Mouse (Mus musculus) C2C12 (cell line): ENCODE measurements around the gene Abcb11. TPM values are rescaled to one million over a fixed set of nuclear protein-coding genes. Genes with fewer than 3 reads are reported as not detected.

ENCODE experiments used
- H3K27me3 ChIP-seq: one replicate; pipeline ENCODE4 v1.6.1; 2011; ENCODE audit not compliant: control insufficient read depth, insufficient read depth, insufficient read length
- H3K36me3 ChIP-seq: one replicate; pipeline ENCODE4 v1.6.1; 2011; ENCODE audit not compliant: control insufficient read depth, insufficient read depth
- H3K4me3 ChIP-seq: one replicate; pipeline ENCODE4 v1.5.1; 2011; ENCODE audit warnings: mild to moderate bottlenecking, control low read depth; ENCODE audit not compliant: poor library complexity, insufficient read depth, severe bottlenecking
- H3K79me2 ChIP-seq: one replicate; pipeline ENCODE4 v1.6.1; 2011; ENCODE audit not compliant: control insufficient read depth, insufficient read depth
- H3K79me3 ChIP-seq: one replicate; pipeline ENCODE4 v1.6.1; 2011; ENCODE audit warnings: low read depth, control low read depth
- H3ac ChIP-seq: one replicate; pipeline ENCODE3; 2011; ENCODE audit warnings: low read depth; ENCODE audit not compliant: control insufficient read depth, insufficient read length
- CEBPB ChIP-seq: IDR thresholded peaks from one replicate; pipeline ENCODE4 v1.6.1; 2011; ENCODE audit warnings: low read depth, mild to moderate bottlenecking, control low read depth, moderate library complexity
- CTCF ChIP-seq: IDR thresholded peaks from one replicate; pipeline ENCODE4 v1.5.1; 2011; ENCODE audit not compliant: control insufficient read depth, insufficient read depth, insufficient read length
- FOSL1 ChIP-seq: IDR thresholded peaks from one replicate; pipeline ENCODE4 v1.8.0; 2011; ENCODE audit warnings: mild to moderate bottlenecking, low read length; ENCODE audit not compliant: poor library complexity, insufficient read depth, severe bottlenecking
- MAX ChIP-seq: IDR thresholded peaks from one replicate; pipeline ENCODE4 v1.6.1; 2011; ENCODE audit warnings: mild to moderate bottlenecking, control low read depth
- MYOD1 ChIP-seq: IDR thresholded peaks from one replicate; pipeline ENCODE4 v1.6.1; 2011; ENCODE audit warnings: low read depth; ENCODE audit not compliant: control insufficient read depth, insufficient read length
- MYOG ChIP-seq: IDR thresholded peaks from one replicate; pipeline ENCODE4 v1.6.1; 2011; ENCODE audit not compliant: control insufficient read depth, insufficient read length; ENCODE audit errors: extremely low read depth
- USF1 ChIP-seq: IDR thresholded peaks from one replicate; pipeline ENCODE4 v1.6.1; 2011; ENCODE audit warnings: low read depth, mild to moderate bottlenecking, control low read depth, moderate library complexity
- polyA plus RNA-seq: library from polyadenylated mRNA; unstranded; fragments of >200 nt; fragmentation: generic; extraction: Trizol; gene quantifications from one replicate; pipeline ENCODE4 v1.2.1, GENCODE M21; 2012; ENCODE audit warnings: missing spikeins

Abcb11 gene
- polyA plus RNA-seq, 1 experiment, result 0.02 TPM

GRCm38 (mm10) chr2:69226876-69227275 is 115.5 kb downstream of the Abcb11 start:
- no peaks in the 10 kb centered on the region for H3K79me3 ChIP-seq
- no peak for TF ChIP-seq USF1
- H3K27me3 ChIP-seq, result peaks cover 10% of the 10 kb centered on the region
- no peaks in the 10 kb centered on the region for H3K79me2 ChIP-seq
- H3K36me3 ChIP-seq, result no peaks in the 10 kb centered on the region
- no peak overlapping the region for H3ac ChIP-seq
- no peak overlapping the region for H3K4me3 ChIP-seq

DNA sequence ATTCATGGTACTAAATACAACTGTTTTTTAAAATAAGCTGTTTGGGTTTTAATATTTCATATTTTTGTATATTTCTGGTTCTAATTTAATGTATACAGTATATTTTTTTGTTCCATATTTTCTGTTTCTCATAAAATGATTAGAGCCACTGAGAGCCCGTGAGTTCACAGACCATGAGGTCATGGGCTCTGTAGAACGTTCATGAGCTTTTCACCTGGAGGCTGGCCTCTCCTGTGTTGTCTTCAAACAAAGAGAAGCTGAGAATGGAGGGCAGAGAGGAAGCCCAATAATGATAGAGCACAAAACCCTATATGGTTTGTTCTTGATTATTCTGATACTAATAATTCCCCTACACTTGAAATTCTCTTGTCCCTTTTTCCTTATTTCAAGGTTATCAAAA is 117.7 kb downstream of the Abcb11 start:
- peaks cover 10% of the 10 kb centered on the region for H3K27me3 ChIP-seq
- no peak overlapping the region for H3ac ChIP-seq
- H3K36me3 ChIP-seq, result no peaks in the 10 kb centered on the region
- no peaks in the 10 kb centered on the region for H3K79me2 ChIP-seq
- no peaks in the 10 kb centered on the region for H3K79me3 ChIP-seq
- TF ChIP-seq FOSL1, result no peak
- H3K4me3 ChIP-seq, result no peak overlapping the region

DNA sequence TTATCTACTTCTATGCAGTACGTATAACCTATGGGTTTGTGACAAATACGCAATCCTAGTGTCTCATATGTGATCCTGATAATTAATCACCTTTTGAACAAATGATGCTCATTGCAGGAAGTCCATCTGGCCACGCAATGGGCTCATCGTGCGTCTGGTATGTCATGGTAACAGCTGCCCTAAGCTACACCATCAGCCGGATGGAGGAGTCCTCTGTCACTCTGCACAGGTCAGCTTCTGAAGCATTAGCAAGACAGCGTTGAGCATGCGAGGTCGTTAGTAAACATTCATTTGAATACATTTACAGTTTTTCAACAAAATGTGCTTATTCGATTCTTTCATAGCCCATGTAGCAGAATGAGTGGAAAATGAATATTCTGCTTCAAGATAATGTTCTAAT is 119.6 kb downstream of the Abcb11 start:
- Histone ChIP-seq H3K79me3 (no peaks in the 10 kb centered on the region), H3K27me3 (peaks cover 10% of the 10 kb centered on the region), H3ac (no peak overlapping the region), H3K36me3 (no peaks in the 10 kb centered on the region), H3K79me2 (no peaks in the 10 kb centered on the region), H3K4me3 (no peak overlapping the region)
- TF ChIP-seq CEBPB, result no peak
- TF ChIP-seq USF1, result no peak
- no peak for TF ChIP-seq MYOG
- TF ChIP-seq MYOD1, result no peak
- no peak for TF ChIP-seq CTCF
- TF ChIP-seq FOSL1, result no peak
- no peak for TF ChIP-seq MAX

GRCm38 (mm10) chr2:69221868-69222416 is 120.5 kb downstream of the Abcb11 start:
- peaks cover 10% of the 10 kb centered on the region for H3K27me3 ChIP-seq
- no peaks in the 10 kb centered on the region for H3K79me2 ChIP-seq
- H3K4me3 ChIP-seq, result no peak overlapping the region
- H3K79me3 ChIP-seq, result no peaks in the 10 kb centered on the region
- H3K36me3 ChIP-seq, result no peaks in the 10 kb centered on the region
- no peak overlapping the region for H3ac ChIP-seq
- no peak for TF ChIP-seq MYOG
- TF ChIP-seq FOSL1, result no peak
- TF ChIP-seq MYOD1, result no peak
- no peak for TF ChIP-seq CTCF
- TF ChIP-seq CEBPB, result no peak
- TF ChIP-seq MAX, result no peak
- TF ChIP-seq USF1, result no peak

DNA sequence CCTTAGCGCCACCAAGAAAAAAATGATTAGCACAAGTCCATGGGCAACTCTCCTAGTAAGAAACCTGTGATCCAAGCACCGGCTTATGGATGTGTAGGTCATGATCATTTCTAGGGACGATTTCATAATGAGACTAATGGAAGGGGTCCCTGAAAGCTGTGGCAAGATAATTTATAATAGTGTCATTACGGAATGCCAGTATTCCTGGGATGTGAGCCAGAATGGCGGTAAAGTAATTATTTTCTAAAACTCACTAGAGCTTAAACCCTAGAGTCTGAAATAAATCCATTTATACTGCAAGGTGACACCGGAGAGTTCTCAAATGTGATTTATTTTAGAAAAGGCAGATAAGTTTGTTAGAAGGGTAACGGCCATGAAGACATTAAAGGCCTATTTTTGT is 127.2 kb downstream of the Abcb11 start:
- Histone ChIP-seq H3K79me2 (no peaks in the 10 kb centered on the region), H3K36me3 (no peaks in the 10 kb centered on the region), H3K4me3 (no peak overlapping the region), H3K27me3 (no peaks in the 10 kb centered on the region), H3ac (no peak overlapping the region), H3K79me3 (no peaks in the 10 kb centered on the region)
- no peak for TF ChIP-seq CEBPB
- no peak for TF ChIP-seq MAX
- no peak for TF ChIP-seq CTCF
- TF ChIP-seq MYOG, result no peak
- TF ChIP-seq FOSL1, result no peak
- TF ChIP-seq MYOD1, result no peak
- no peak for TF ChIP-seq USF1

DNA sequence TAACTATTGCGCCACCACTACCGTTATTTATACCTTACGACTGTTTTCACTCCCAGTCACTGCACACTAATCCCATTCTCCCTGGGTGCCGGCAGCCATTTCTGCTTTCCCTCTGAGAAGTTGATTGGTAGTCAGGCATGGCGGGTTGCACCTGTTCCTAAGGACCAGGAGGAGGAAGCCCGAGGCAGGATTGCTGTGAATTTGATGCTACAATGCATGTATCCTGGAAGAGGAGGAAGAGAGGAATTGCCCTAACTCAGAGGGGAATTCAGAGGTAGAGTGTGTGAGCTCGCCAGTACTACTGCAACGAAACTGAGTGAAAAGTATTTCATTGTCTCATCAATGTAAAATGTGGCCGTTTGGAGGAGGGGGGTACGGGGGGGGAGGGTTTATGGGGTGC is 129.8 kb downstream of the Abcb11 start:
- Histone ChIP-seq H3ac (no peak overlapping the region), H3K27me3 (no peaks in the 10 kb centered on the region), H3K79me3 (no peaks in the 10 kb centered on the region), H3K4me3 (no peak overlapping the region), H3K36me3 (no peaks in the 10 kb centered on the region), H3K79me2 (no peaks in the 10 kb centered on the region)
- no peak for TF ChIP-seq MYOG
- no peak for TF ChIP-seq FOSL1
- TF ChIP-seq MYOD1, result no peak
- TF ChIP-seq MAX, result no peak
- no peak for TF ChIP-seq CEBPB
- no peak for TF ChIP-seq CTCF
- TF ChIP-seq USF1, result no peak
